Mouse (Mus musculus): ENCODE measurements at regions not wholly inside any gene's neighbourhood (a gene's known extent, or its start where the extent isn't known, plus 50 kb on each side); places are given as distances from the start of the nearest gene placed in this dataset.
A peak's percentile ranks its signal among the peaks of the same experiment; 100 is the strongest.

- no peak for ATAC-seq (replicated peaks; ENCODE audit: low read depth, poor library complexity, severe bottlenecking)
Observed at GRCm38 (mm10) chr4:140463296-140463695, 202.5 kb downstream of the Arhgef10l start.

GRCm38 (mm10) chr4:140461317-140461716 is 204.5 kb downstream of the Arhgef10l start:
- no peak for ATAC-seq (replicated peaks; ENCODE audit: low read depth, poor library complexity, severe bottlenecking)

GRCm38 (mm10) chr4:140449062-140449461 is 202.5 kb upstream of the Igsf21 start:
- ATAC-seq (replicated peaks; ENCODE audit: low read depth, poor library complexity, severe bottlenecking): no peak

GRCm38 (mm10) chr4:140446455-140446854 is 199.9 kb upstream of the Igsf21 start:
- no peak for ATAC-seq (replicated peaks; ENCODE audit: low read depth, poor library complexity, severe bottlenecking)

- ATAC-seq (replicated peaks; ENCODE audit: low read depth, poor library complexity, severe bottlenecking): no peak
Observed at GRCm38 (mm10) chr4:140445931-140446330, 199.3 kb upstream of the Igsf21 start.

- no peak for ATAC-seq (replicated peaks; ENCODE audit: low read depth, poor library complexity, severe bottlenecking)
Observed at GRCm38 (mm10) chr4:140443221-140443620, 196.6 kb upstream of the Igsf21 start.

GRCm38 (mm10) chr4:140441805-140442204 is 195.2 kb upstream of the Igsf21 start:
- no peak for ATAC-seq (replicated peaks; ENCODE audit: low read depth, poor library complexity, severe bottlenecking)

- 0 out of 2 replicates have a peak, but pooled peaks have one; percentile 42 for ATAC-seq (replicated peaks; ENCODE audit: low read depth, poor library complexity, severe bottlenecking)
Observed at GRCm38 (mm10) chr4:140439856-140440255, 193.3 kb upstream of the Igsf21 start.

- ATAC-seq (replicated peaks; ENCODE audit: low read depth, poor library complexity, severe bottlenecking): no peak
Observed at GRCm38 (mm10) chr4:140436030-140436429, 189.4 kb upstream of the Igsf21 start.

- no peak for ATAC-seq (replicated peaks; ENCODE audit: low read depth, poor library complexity, severe bottlenecking)
Observed at GRCm38 (mm10) chr4:140433744-140434542, 187.4 kb upstream of the Igsf21 start.

GRCm38 (mm10) chr4:140432101-140432500 is 185.5 kb upstream of the Igsf21 start:
- no peak for ATAC-seq (replicated peaks; ENCODE audit: low read depth, poor library complexity, severe bottlenecking)

- ATAC-seq (replicated peaks; ENCODE audit: low read depth, poor library complexity, severe bottlenecking): no peak
Observed at GRCm38 (mm10) chr4:140427039-140427438, 180.5 kb upstream of the Igsf21 start.

- no peak for ATAC-seq (replicated peaks; ENCODE audit: low read depth, poor library complexity, severe bottlenecking)
Observed at GRCm38 (mm10) chr4:140423791-140424190, 177.2 kb upstream of the Igsf21 start.

GRCm38 (mm10) chr4:140421926-140422585 is 175.5 kb upstream of the Igsf21 start:
- no peak for ATAC-seq (replicated peaks; ENCODE audit: low read depth, poor library complexity, severe bottlenecking)

- no peak for ATAC-seq (replicated peaks; ENCODE audit: low read depth, poor library complexity, severe bottlenecking)
Observed at GRCm38 (mm10) chr4:140419720-140420412, 173.3 kb upstream of the Igsf21 start.

GRCm38 (mm10) chr4:140412312-140412930 is 165.8 kb upstream of the Igsf21 start:
- ATAC-seq (replicated peaks; ENCODE audit: low read depth, poor library complexity, severe bottlenecking): no peak

GRCm38 (mm10) chr4:140408446-140408845 is 161.9 kb upstream of the Igsf21 start:
- no peak for ATAC-seq (replicated peaks; ENCODE audit: low read depth, poor library complexity, severe bottlenecking)

GRCm38 (mm10) chr4:140406913-140407312 is 160.3 kb upstream of the Igsf21 start:
- ATAC-seq (replicated peaks; ENCODE audit: low read depth, poor library complexity, severe bottlenecking): no peak

- no peak for ATAC-seq (replicated peaks; ENCODE audit: low read depth, poor library complexity, severe bottlenecking)
Observed at GRCm38 (mm10) chr4:140405993-140406881, 159.7 kb upstream of the Igsf21 start.

GRCm38 (mm10) chr4:140405427-140405826 is 158.8 kb upstream of the Igsf21 start:
- ATAC-seq (replicated peaks; ENCODE audit: low read depth, poor library complexity, severe bottlenecking): no peak
